Mouse (Mus musculus): ENCODE measurements around the gene Sema5a. TPM values are rescaled to one million over a fixed set of nuclear protein-coding genes. Genes with fewer than 3 reads are reported as not detected.

Gene Sema5a
- total and polyA plus RNA-seq, 3 experiments, result 0.17 to 0.27 (median 0.17) TPM

DNA sequence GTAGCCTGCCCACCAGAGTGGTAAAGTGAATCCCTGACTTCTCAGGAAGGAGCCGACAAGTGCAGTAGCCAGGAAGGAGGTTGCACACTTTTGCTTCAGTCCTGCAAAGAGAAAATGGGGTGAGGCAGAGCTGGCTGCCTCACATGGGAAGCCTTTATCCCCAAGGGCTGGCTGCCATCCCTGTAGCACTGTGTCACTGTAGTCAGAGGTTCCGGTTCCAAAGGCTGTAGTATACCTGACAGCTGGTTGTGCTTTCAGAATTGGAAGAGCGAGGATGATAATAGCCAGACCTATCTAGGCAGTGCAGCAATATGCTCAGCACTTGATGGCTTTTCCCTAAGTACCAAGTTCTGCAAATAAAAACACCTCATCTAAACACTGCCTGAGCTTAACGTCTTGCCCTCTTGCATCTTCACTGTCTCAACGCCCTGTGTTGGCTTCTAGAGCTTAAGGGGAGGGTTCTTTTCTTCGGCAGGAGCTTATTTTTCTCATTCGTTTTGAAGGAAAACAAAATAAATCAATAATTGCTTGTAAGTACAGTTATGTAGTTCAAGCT, 20.3 kb downstream of the Sema5a start:
- DNase-seq (ENCODE audit: extremely low read depth), result no peak
- H3K27me3 ChIP-seq (replicated peaks), result peaks cover 5% of the 10 kb centered on the region
- peak overlapping the region; percentile 52 for H3K4me2 ChIP-seq (ENCODE audit: insufficient read depth, low read depth, poor library complexity, severe bottlenecking)
- H3K79me2 ChIP-seq (replicated peaks; ENCODE audit: control insufficient read depth, extremely low read depth, insufficient read depth, poor library complexity, severe bottlenecking), result no peaks in the 10 kb centered on the region
- TF ChIP-seq MYC (IDR thresholded peaks at IDR 0.05; ENCODE audit: low read depth, low read length) (no peak), CHD1 (IDR thresholded peaks at IDR 0.05; ENCODE audit: low read depth, low read length) (no peak), MXI1 (IDR thresholded peaks at IDR 0.05; ENCODE audit: low read depth, low read length) (no peak; the same call in 1 of the 2 replicates), E2F4 (IDR thresholded peaks at IDR 0.05; ENCODE audit: insufficient replicate concordance, low read depth, low read length) (no peak)
- dilution Hi-C loops (cut with MboI; ENCODE audit: extremely low pct_ligation_motif_present, extremely low pct_unique_long_range_greater_than_20kb, low sequenced_read_pairs), result no loop called here
- H3K9ac ChIP-seq (ENCODE audit: insufficient read depth, low read depth), result no peak overlapping the region
- H3K27ac ChIP-seq (ENCODE audit: insufficient read depth, low read depth), result no peak overlapping the region
- H3K9me3 ChIP-seq (replicated peaks; ENCODE audit: low read length), result no peaks in the 10 kb centered on the region
- no peak overlapping the region for H3K4me3 ChIP-seq (replicated peaks in 1 of 3; ENCODE audit: low read depth in 2 of 3, low read length in 2 of 3, poor library complexity in 1 of 3)
- H3K36me3 ChIP-seq (replicated peaks in 1 of 2; ENCODE audit: control insufficient read depth in 1 of 2, insufficient read depth in 1 of 2, low read length in 1 of 2), result no peaks in the 10 kb centered on the region
- peaks cover 18 to 25% of the 10 kb centered on the region in 2 experiments for H3K4me1 ChIP-seq (ENCODE audit: control insufficient read depth in 1 of 2, insufficient read depth in 2 of 2)
- in situ Hi-C loops (cut with MboI; ENCODE audit: low pct_ligation_motif_present, low pct_unique_long_range_greater_than_20kb, low sequenced_read_pairs), result no loop called here

DNA sequence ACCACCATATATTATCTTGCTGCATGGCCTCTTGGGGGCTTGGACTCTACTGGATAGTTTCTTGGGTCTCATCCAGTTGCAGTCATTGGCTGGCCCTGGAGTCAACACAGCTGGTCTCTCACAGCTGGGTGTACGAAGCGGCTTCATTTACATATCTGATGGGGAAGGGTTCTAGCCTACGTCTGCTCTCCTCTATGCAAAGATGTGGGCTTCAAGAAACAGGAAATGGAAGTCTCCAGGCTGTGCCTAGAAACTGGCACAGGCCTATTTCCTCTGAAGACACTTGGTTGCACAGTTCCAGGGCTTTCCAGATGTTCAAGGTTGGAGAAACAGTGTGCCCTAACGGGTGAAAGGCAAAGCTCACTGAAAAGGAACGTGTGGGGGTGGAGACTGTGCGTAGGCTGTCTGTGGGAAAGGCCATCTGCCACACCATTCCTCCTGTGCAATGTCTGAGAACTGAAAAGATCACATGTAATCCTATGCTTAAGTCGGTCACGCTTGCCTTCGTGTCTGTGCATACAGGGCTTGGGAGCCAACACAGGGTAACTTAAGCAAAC, 20.8 kb downstream of the Sema5a start:
- Histone ChIP-seq H3K9ac (ENCODE audit: insufficient read depth, low read depth) (no peak overlapping the region), H3K36me3 (replicated peaks in 1 of 2; ENCODE audit: control insufficient read depth in 1 of 2, insufficient read depth in 1 of 2, low read length in 1 of 2) (no peaks in the 10 kb centered on the region), H3K79me2 (replicated peaks; ENCODE audit: control insufficient read depth, extremely low read depth, insufficient read depth, poor library complexity, severe bottlenecking) (no peaks in the 10 kb centered on the region), H3K4me1 (ENCODE audit: control insufficient read depth in 1 of 2, insufficient read depth in 2 of 2) (peaks cover 18 to 25% of the 10 kb centered on the region in 2 experiments), H3K27ac (ENCODE audit: insufficient read depth, low read depth) (no peak overlapping the region), H3K9me3 (replicated peaks; ENCODE audit: low read length) (no peaks in the 10 kb centered on the region), H3K4me2 (ENCODE audit: insufficient read depth, low read depth, poor library complexity, severe bottlenecking) (peak overlapping the region; percentile 52), H3K27me3 (replicated peaks) (peaks cover 5% of the 10 kb centered on the region), H3K4me3 (replicated peaks in 1 of 3; ENCODE audit: low read depth in 2 of 3, low read length in 2 of 3, poor library complexity in 1 of 3) (no peak overlapping the region)
- in situ Hi-C loops (cut with MboI; ENCODE audit: low pct_ligation_motif_present, low pct_unique_long_range_greater_than_20kb, low sequenced_read_pairs) (no loop called here), dilution Hi-C loops (cut with MboI; ENCODE audit: extremely low pct_ligation_motif_present, extremely low pct_unique_long_range_greater_than_20kb, low sequenced_read_pairs) (no loop called here)
- DNase-seq (ENCODE audit: extremely low read depth), result peak; percentile 93
- TF ChIP-seq NELFE (IDR thresholded peaks at IDR 0.05; ENCODE audit: low read depth, low read length) (no peak), TBP (conservative IDR thresholded peaks at IDR 0.05; ENCODE audit: low read depth, low read length) (no peak), EP300 (IDR thresholded peaks at IDR 0.05; ENCODE audit: low read length) (peak; percentile 89), RCOR1 (conservative IDR thresholded peaks at IDR 0.05; ENCODE audit: low read depth, low read length) (no peak), CHD2 (IDR thresholded peaks at IDR 0.05; ENCODE audit: low read length) (0 out of 2 replicates have a peak, but pooled peaks have one; percentile 34), BHLHE40 (IDR thresholded peaks at IDR 0.05; ENCODE audit: low read depth, low read length) (peak; percentile 78), POLR2AphosphoS2 (IDR thresholded peaks at IDR 0.05; ENCODE audit: low read depth, low read length) (no peak), TCF12 (IDR thresholded peaks at IDR 0.05; ENCODE audit: low read depth, low read length) (peak; percentile 86), IRF4 (IDR thresholded peaks at IDR 0.05; ENCODE audit: low read depth, low read length) (peak; percentile 74), ETS1 (conservative IDR thresholded peaks at IDR 0.05; ENCODE audit: low read depth, low read length) (peak; percentile 93), ELF1 (IDR thresholded peaks at IDR 0.05; ENCODE audit: low read depth, low read length) (peak; percentile 47; the same call in 1 of the 2 replicates), CTCF (conservative IDR thresholded peaks at IDR 0.05 in 1 of 2, IDR thresholded peaks at IDR 0.05 in 1 of 2; ENCODE audit: low read depth in 2 of 2, low read length in 2 of 2) (no peak), PAX5 (IDR thresholded peaks at IDR 0.05; ENCODE audit: low read length) (peak; percentile 63; the same call in 1 of the 2 replicates), SIN3A (IDR thresholded peaks at IDR 0.05; ENCODE audit: low read length) (peak; percentile 87), MEF2A (IDR thresholded peaks at IDR 0.05; ENCODE audit: borderline replicate concordance, low read depth, low read length) (no peak), MXI1 (IDR thresholded peaks at IDR 0.05; ENCODE audit: low read depth, low read length) (no peak)

Measured in CH12.LX (cell line).